Mouse (Mus musculus) CH12.LX (cell line): ENCODE data around the gene Sh3tc1. TPM values are rescaled to one million over a fixed set of nuclear protein-coding genes. Genes with fewer than 3 reads are reported as not detected.

Source experiments
- DNase-seq: peaks from one replicate; pipeline ENCODE4 v3.0.0-alpha.2; 2013; ENCODE audit errors: extremely low read depth
- H3K27ac ChIP-seq: 2 replicates; pipeline ENCODE4 v1.5.1; 2012; ENCODE audit warnings: low read depth, mild to moderate bottlenecking, control low read depth, moderate library complexity; ENCODE audit not compliant: insufficient read depth
- H3K27me3 ChIP-seq: replicated peaks from 2 replicates; pipeline ENCODE3; 2012; ENCODE audit warnings: inconsistent platforms
- H3K36me3 ChIP-seq, 2 experiments: replicated peaks in 1 of 2; 2 replicates each; pipeline versions ENCODE3 to v1.6.1; 2012; ENCODE audit warnings: inconsistent platforms in 1 of 2, low read length in 1 of 2, mild to moderate bottlenecking in 1 of 2, mixed read lengths in 1 of 2, moderate library complexity in 1 of 2; ENCODE audit not compliant: control insufficient read depth in 1 of 2, insufficient read depth in 1 of 2
- H3K4me1 ChIP-seq, 2 experiments: 2 replicates each; pipeline ENCODE4 v1.6.1; 2012; ENCODE audit warnings: inconsistent platforms in 1 of 2, moderate library complexity in 1 of 2; ENCODE audit not compliant: insufficient read depth in 2 of 2, control insufficient read depth in 1 of 2
- H3K4me2 ChIP-seq: 2 replicates; pipeline ENCODE4 v1.6.1; 2012; ENCODE audit warnings: low read depth, mild to moderate bottlenecking, control low read depth; ENCODE audit not compliant: poor library complexity, insufficient read depth, severe bottlenecking
- H3K4me3 ChIP-seq, 3 experiments: fragments of 150-350 bp in 1 of 3; sonication (generic) in 1 of 3; replicated peaks in 1 of 3; 2 replicates each; pipeline versions ENCODE3 to v1.5.1; 2011 to 2012; ENCODE audit warnings: low read depth in 2 of 3, low read length in 2 of 3, mild to moderate bottlenecking in 2 of 3, moderate library complexity in 2 of 3, control low read depth in 1 of 3, improper control_type of control experiment in 1 of 3, inconsistent platforms in 1 of 3, mixed read lengths in 1 of 3; ENCODE audit not compliant: poor library complexity in 1 of 3
- H3K79me2 ChIP-seq: replicated peaks from 2 replicates; pipeline ENCODE4 v1.6.1; 2012; ENCODE audit warnings: mild to moderate bottlenecking, moderate library complexity; ENCODE audit not compliant: control insufficient read depth, poor library complexity, insufficient read depth, severe bottlenecking; ENCODE audit errors: extremely low read depth
- H3K9ac ChIP-seq: 2 replicates; pipeline ENCODE4 v1.6.1; 2012; ENCODE audit warnings: low read depth, mild to moderate bottlenecking, control low read depth, moderate library complexity; ENCODE audit not compliant: insufficient read depth
- H3K9me3 ChIP-seq: replicated peaks from 2 replicates; pipeline ENCODE3; 2012; ENCODE audit warnings: low read length, inconsistent platforms, mixed read lengths
- BHLHE40 ChIP-seq: IDR thresholded peaks from 2 replicates; pipeline ENCODE4 v1.6.1; 2011; ENCODE audit warnings: mild to moderate bottlenecking, low read depth, low read length, improper control_type of control experiment
- CTCF ChIP-seq, 2 experiments: IDR thresholded peaks in 1 of 2; conservative IDR thresholded peaks in 1 of 2; 2 replicates each; pipeline ENCODE4 v1.5.1; 2011 to 2012; ENCODE audit warnings: low read depth in 2 of 2, low read length in 2 of 2, improper control_type of control experiment in 1 of 2, inconsistent platforms in 1 of 2, mild to moderate bottlenecking in 1 of 2, moderate library complexity in 1 of 2
- EP300 ChIP-seq: IDR thresholded peaks from 2 replicates; pipeline ENCODE4 v1.6.1; 2011; ENCODE audit warnings: low read length, improper control_type of control experiment
- ETS1 ChIP-seq: conservative IDR thresholded peaks from 2 replicates; pipeline ENCODE4 v1.6.1; 2012; ENCODE audit warnings: low read depth, mild to moderate bottlenecking, inconsistent platforms, low read length, improper control_type of control experiment, moderate library complexity
- HCFC1 ChIP-seq: IDR thresholded peaks from 2 replicates; pipeline ENCODE4 v1.6.1; 2012; ENCODE audit warnings: low read depth, mild to moderate bottlenecking, inconsistent platforms, low read length, improper control_type of control experiment
- IRF4 ChIP-seq: IDR thresholded peaks from 2 replicates; pipeline ENCODE4 v1.6.1; 2014; ENCODE audit warnings: low read depth, mild to moderate bottlenecking, inconsistent platforms, low read length, improper control_type of control experiment
- MAFK ChIP-seq: IDR thresholded peaks from 2 replicates; pipeline ENCODE4 v1.6.1; 2011; ENCODE audit warnings: low read length, improper control_type of control experiment; ENCODE audit not compliant: insufficient replicate concordance
- MEF2A ChIP-seq: IDR thresholded peaks from 2 replicates; pipeline ENCODE4 v1.6.1; 2014; ENCODE audit warnings: low read depth, mild to moderate bottlenecking, inconsistent platforms, low read length, improper control_type of control experiment, borderline replicate concordance
- NELFE ChIP-seq: IDR thresholded peaks from 2 replicates; pipeline ENCODE4 v1.6.1; 2011; ENCODE audit warnings: low read depth, low read length, improper control_type of control experiment
- NRF1 ChIP-seq: IDR thresholded peaks from 2 replicates; pipeline ENCODE4 v1.6.1; 2014; ENCODE audit warnings: low read depth, mild to moderate bottlenecking, inconsistent platforms, low read length, improper control_type of control experiment, moderate library complexity
- PAX5 ChIP-seq: IDR thresholded peaks from 2 replicates; pipeline ENCODE4 v1.6.1; 2012; ENCODE audit warnings: low read length, inconsistent platforms, mixed read lengths
- POLR2A ChIP-seq: IDR thresholded peaks from 2 replicates; pipeline ENCODE4 v1.6.1; 2011; ENCODE audit warnings: low read depth, mild to moderate bottlenecking, improper control_type of control experiment, low read length
- POLR2AphosphoS2 ChIP-seq: IDR thresholded peaks from 2 replicates; pipeline ENCODE4 v1.6.1; 2011; ENCODE audit warnings: low read depth, low read length, improper control_type of control experiment
- SMC3 ChIP-seq: IDR thresholded peaks from 2 replicates; pipeline ENCODE4 v1.6.1; 2011; ENCODE audit warnings: low read depth, low read length, improper control_type of control experiment
- TCF12 ChIP-seq: IDR thresholded peaks from 2 replicates; pipeline ENCODE4 v1.6.1; 2014; ENCODE audit warnings: low read depth, mild to moderate bottlenecking, inconsistent platforms, low read length, improper control_type of control experiment
- UBTF ChIP-seq: IDR thresholded peaks from 2 replicates; pipeline ENCODE4 v1.6.1; 2012; ENCODE audit warnings: low read depth, mild to moderate bottlenecking, inconsistent platforms, low read length, improper control_type of control experiment, moderate library complexity
- USF1 ChIP-seq: IDR thresholded peaks from 2 replicates; pipeline ENCODE4 v1.6.1; 2014; ENCODE audit warnings: low read depth, mild to moderate bottlenecking, inconsistent platforms, low read length, improper control_type of control experiment
- ZC3H11A ChIP-seq: IDR thresholded peaks from 2 replicates; pipeline ENCODE4 v1.6.1; 2012; ENCODE audit warnings: low read depth, mild to moderate bottlenecking, inconsistent platforms, low read length, improper control_type of control experiment
- ZKSCAN1 ChIP-seq: IDR thresholded peaks from 2 replicates; pipeline ENCODE4 v1.6.1; 2012; ENCODE audit warnings: low read depth, inconsistent platforms, low read length, improper control_type of control experiment, borderline replicate concordance
- ZNF384 ChIP-seq: IDR thresholded peaks from 2 replicates; pipeline ENCODE4 v1.6.1; 2012; ENCODE audit warnings: low read depth, low read length, improper control_type of control experiment, inconsistent platforms
- dilution Hi-C: fragments of 300-500 bp; cut with MboI; formaldehyde crosslinking; loops from 2 replicates; pipeline ENCODE4 v1.14.3; 2020; ENCODE audit warnings: low sequenced_read_pairs; ENCODE audit not compliant: extremely low pct_unique_long_range_greater_than_20kb, extremely low pct_ligation_motif_present
- in situ Hi-C: fragments of 300-500 bp; cut with MboI; formaldehyde crosslinking; loops from 3 replicates; pipeline ENCODE4 v1.14.3; 2019; ENCODE audit warnings: low sequenced_read_pairs, low pct_ligation_motif_present, low pct_unique_long_range_greater_than_20kb, mixed read lengths
- polyA plus RNA-seq: library from polyadenylated mRNA; unstranded; fragments of >175 nt; gene quantifications from 2 replicates; pipeline ENCODE4 v1.2.1, GENCODE M21; 2012; ENCODE audit warnings: low read depth; ENCODE audit not compliant: insufficient read length
- total RNA-seq, 2 experiments: library from RNA; depleted of rRNA; stranded (reverse); fragments of 300-350 nt in 1 of 2; fragments of >200 nt in 1 of 2; gene quantifications; 2 replicates each; pipeline ENCODE4 v1.2.3; 2012 to 2014

The Sh3tc1 gene
- total and polyA plus RNA-seq, 3 experiments = 0.85 to 2.3 (median 1.2) TPM

- no peaks in the 10 kb centered on the region for H3K9me3 ChIP-seq
- TF ChIP-seq IRF4 = no peak
- TF ChIP-seq NELFE = no peak
- no peak for TF ChIP-seq USF1
- TF ChIP-seq POLR2A = no peak
- no peak for TF ChIP-seq UBTF
- no peak for TF ChIP-seq MAFK
- TF ChIP-seq CTCF (conservative IDR thresholded peaks at IDR 0.05 in 1 of 2, IDR thresholded peaks at IDR 0.05 in 1 of 2; ENCODE audit: low read depth in 2 of 2, low read length in 2 of 2) = no peak
- TF ChIP-seq ZC3H11A = no peak
- no peak for TF ChIP-seq TCF12
- TF ChIP-seq ZNF384 = no peak
- TF ChIP-seq HCFC1 = no peak
- TF ChIP-seq PAX5 = no peak
- H3K4me1 ChIP-seq = peaks cover 16 to 28% of the 10 kb centered on the region in 2 experiments
- H3K27me3 ChIP-seq = peaks cover 12% of the 10 kb centered on the region
- no peak overlapping the region for H3K27ac ChIP-seq
- no peaks in the 10 kb centered on the region for H3K36me3 ChIP-seq
- in situ Hi-C loops = no loop called here
- DNase-seq = no peak
- no peak overlapping the region for H3K4me2 ChIP-seq
- no peaks in the 10 kb centered on the region for H3K79me2 ChIP-seq
- no peak overlapping the region for H3K4me3 ChIP-seq
- H3K9ac ChIP-seq = no peak overlapping the region
- dilution Hi-C loops = no loop called here
These were observed 50.4 kb downstream of the Sh3tc1 start for GRCm38 (mm10) chr5:35689374-35689773.

GRCm38 (mm10) chr5:35688851-35689250, 50.9 kb downstream of the Sh3tc1 start:
- Histone ChIP-seq H3K9me3 (no peaks in the 10 kb centered on the region), H3K4me1 (peaks cover 16 to 28% of the 10 kb centered on the region in 2 experiments), H3K79me2 (no peaks in the 10 kb centered on the region), H3K4me3 (no peak overlapping the region), H3K27me3 (peaks cover 12% of the 10 kb centered on the region), H3K4me2 (no peak overlapping the region), H3K36me3 (no peaks in the 10 kb centered on the region), H3K27ac (no peak overlapping the region), H3K9ac (no peak overlapping the region)
- dilution Hi-C loops (no loop called here), in situ Hi-C loops (no loop called here)
- TF ChIP-seq IRF4 (0 out of 2 replicates have a peak, but pooled peaks have one; percentile 11), POLR2AphosphoS2 (no peak)
- no peak for DNase-seq

GRCm38 (mm10) chr5:35687098-35687497, 52.7 kb downstream of the Sh3tc1 start:
- DNase-seq = no peak
- in situ Hi-C loops = no loop called here
- peaks cover 16% of the 10 kb centered on the region for H3K27me3 ChIP-seq

More at GRCm38 (mm10) chr5:35687098-35687497, 52.7 kb downstream of the Sh3tc1 start:
- no peak overlapping the region for H3K9ac ChIP-seq
- H3K9me3 ChIP-seq = no peaks in the 10 kb centered on the region
- no peak for TF ChIP-seq MEF2A
- no peak for TF ChIP-seq NELFE
- no peak for TF ChIP-seq IRF4
- TF ChIP-seq NRF1 = no peak
- TF ChIP-seq ETS1 = peak; percentile 18; the same call in 1 of the 2 replicates
- 0 out of 2 replicates have a peak, but pooled peaks have one; percentile 13 for TF ChIP-seq BHLHE40
- no peak for TF ChIP-seq EP300
- no peak for TF ChIP-seq ZKSCAN1
- TF ChIP-seq TCF12 = peak; percentile 43; the same call in 1 of the 2 replicates
- no peak for TF ChIP-seq SMC3
- peaks cover 16 to 25% of the 10 kb centered on the region in 2 experiments for H3K4me1 ChIP-seq
- H3K79me2 ChIP-seq = no peaks in the 10 kb centered on the region
- no peak overlapping the region for H3K4me3 ChIP-seq
- dilution Hi-C loops = no loop called here
- no peak overlapping the region for H3K4me2 ChIP-seq
- H3K27ac ChIP-seq = no peak overlapping the region
- H3K36me3 ChIP-seq = no peaks in the 10 kb centered on the region
